Mouse (Mus musculus): ENCODE measurements around the gene Fbxl22. TPM values are rescaled to one million over a fixed set of nuclear protein-coding genes. Genes with fewer than 3 reads are reported as not detected.

Gene Fbxl22
- polyA plus RNA-seq, 1 experiment from 2014 or later, result 27.1 TPM

- H3K9me3 ChIP-seq (replicated peaks; ENCODE audit: control insufficient read depth, low read length), result no peaks in the 10 kb centered on the region
- H3K4me3 ChIP-seq (replicated peaks; ENCODE audit: low read length), result no peak overlapping the region
- H3K4me1 ChIP-seq (ENCODE audit: control insufficient read depth, insufficient read depth, low read length), result no peaks in the 10 kb centered on the region
- H3K27me3 ChIP-seq (ENCODE audit: control insufficient read depth, insufficient read depth, low read length), result no peaks in the 10 kb centered on the region
- ATAC-seq (ENCODE audit: insufficient read depth, low FRiP score), result no peak
- no peak overlapping the region for H3K4me2 ChIP-seq (ENCODE audit: low read depth, low read length)
- peaks cover 11% of the 10 kb centered on the region; the same call in 1 of the 2 replicates for H3K36me3 ChIP-seq (ENCODE audit: control insufficient read depth, insufficient read depth, low read length)
- no peak overlapping the region for H3K27ac ChIP-seq (ENCODE audit: low read length)
- WGBS, result 90% methylated on average over 13 of the region's 13 CpGs
- no peak overlapping the region for H3K9ac ChIP-seq (ENCODE audit: low read length)
Observed at GRCm38 (mm10) chr9:66504518-66504917, 9.9 kb downstream of the Fbxl22 start.

GRCm38 (mm10) chr9:66503879-66504411 is 10.4 kb downstream of the Fbxl22 start:
- ATAC-seq (ENCODE audit: insufficient read depth, low FRiP score), result no peak
- Histone ChIP-seq H3K4me3 (replicated peaks; ENCODE audit: low read length) (no peak overlapping the region), H3K4me1 (ENCODE audit: control insufficient read depth, insufficient read depth, low read length) (no peaks in the 10 kb centered on the region), H3K36me3 (ENCODE audit: control insufficient read depth, insufficient read depth, low read length) (peaks cover 11% of the 10 kb centered on the region; the same call in 1 of the 2 replicates), H3K9ac (ENCODE audit: low read length) (no peak overlapping the region), H3K27me3 (ENCODE audit: control insufficient read depth, insufficient read depth, low read length) (no peaks in the 10 kb centered on the region), H3K27ac (ENCODE audit: low read length) (no peak overlapping the region), H3K4me2 (ENCODE audit: low read depth, low read length) (no peak overlapping the region), H3K9me3 (replicated peaks; ENCODE audit: control insufficient read depth, low read length) (no peaks in the 10 kb centered on the region)
- 79% methylated on average over 4 of the region's 4 CpGs for WGBS

- Histone ChIP-seq H3K4me3 (replicated peaks; ENCODE audit: low read length) (no peak overlapping the region), H3K9me3 (replicated peaks; ENCODE audit: control insufficient read depth, low read length) (no peaks in the 10 kb centered on the region), H3K27me3 (ENCODE audit: control insufficient read depth, insufficient read depth, low read length) (no peaks in the 10 kb centered on the region), H3K27ac (ENCODE audit: low read length) (no peak overlapping the region), H3K9ac (ENCODE audit: low read length) (no peak overlapping the region), H3K4me1 (ENCODE audit: control insufficient read depth, insufficient read depth, low read length) (no peaks in the 10 kb centered on the region), H3K4me2 (ENCODE audit: low read depth, low read length) (no peak overlapping the region), H3K36me3 (ENCODE audit: control insufficient read depth, insufficient read depth, low read length) (peaks cover 7% of the 10 kb centered on the region)
- no peak for ATAC-seq (ENCODE audit: insufficient read depth, low FRiP score)
- 56% methylated on average over 2 of the region's 2 CpGs for WGBS
Observed at GRCm38 (mm10) chr9:66501248-66501647, 13.1 kb downstream of the Fbxl22 start.

- Histone ChIP-seq H3K9me3 (replicated peaks; ENCODE audit: control insufficient read depth, low read length) (no peaks in the 10 kb centered on the region; the same call in 1 of the 2 replicates), H3K4me2 (ENCODE audit: low read depth, low read length) (no peak overlapping the region), H3K27me3 (ENCODE audit: control insufficient read depth, insufficient read depth, low read length) (no peaks in the 10 kb centered on the region), H3K27ac (ENCODE audit: low read length) (no peak overlapping the region), H3K36me3 (ENCODE audit: control insufficient read depth, insufficient read depth, low read length) (peaks cover 15% of the 10 kb centered on the region), H3K4me3 (replicated peaks; ENCODE audit: low read length) (no peak overlapping the region), H3K4me1 (ENCODE audit: control insufficient read depth, insufficient read depth, low read length) (no peaks in the 10 kb centered on the region), H3K9ac (ENCODE audit: low read length) (no peak overlapping the region)
- ATAC-seq (ENCODE audit: insufficient read depth, low FRiP score), result no peak
Observed at GRCm38 (mm10) chr9:66493992-66494391, 20.4 kb downstream of the Fbxl22 start.

- H3K27ac ChIP-seq (ENCODE audit: low read length), result no peak overlapping the region
- WGBS, result 97% methylated on average over 1 of the region's 1 CpGs
- no peaks in the 10 kb centered on the region; the same call in 1 of the 2 replicates for H3K9me3 ChIP-seq (replicated peaks; ENCODE audit: control insufficient read depth, low read length)
- H3K4me1 ChIP-seq (ENCODE audit: control insufficient read depth, insufficient read depth, low read length), result no peaks in the 10 kb centered on the region
- no peaks in the 10 kb centered on the region for H3K27me3 ChIP-seq (ENCODE audit: control insufficient read depth, insufficient read depth, low read length)
- H3K9ac ChIP-seq (ENCODE audit: low read length), result no peak overlapping the region
- H3K36me3 ChIP-seq (ENCODE audit: control insufficient read depth, insufficient read depth, low read length), result peaks cover 19% of the 10 kb centered on the region
- no peak overlapping the region for H3K4me2 ChIP-seq (ENCODE audit: low read depth, low read length)
- ATAC-seq (ENCODE audit: insufficient read depth, low FRiP score), result no peak
- no peak overlapping the region for H3K4me3 ChIP-seq (replicated peaks; ENCODE audit: low read length)
Observed at GRCm38 (mm10) chr9:66492361-66492760, 22.0 kb downstream of the Fbxl22 start.

- Histone ChIP-seq H3K9me3 (replicated peaks; ENCODE audit: control insufficient read depth, low read length) (no peaks in the 10 kb centered on the region; the same call in 1 of the 2 replicates), H3K36me3 (ENCODE audit: control insufficient read depth, insufficient read depth, low read length) (peaks cover 24% of the 10 kb centered on the region), H3K27me3 (ENCODE audit: control insufficient read depth, insufficient read depth, low read length) (no peaks in the 10 kb centered on the region), H3K4me1 (ENCODE audit: control insufficient read depth, insufficient read depth, low read length) (no peaks in the 10 kb centered on the region), H3K9ac (ENCODE audit: low read length) (no peak overlapping the region), H3K27ac (ENCODE audit: low read length) (no peak overlapping the region), H3K4me2 (ENCODE audit: low read depth, low read length) (no peak overlapping the region), H3K4me3 (replicated peaks; ENCODE audit: low read length) (no peak overlapping the region)
- ATAC-seq (ENCODE audit: insufficient read depth, low FRiP score), result no peak
Observed at GRCm38 (mm10) chr9:66488786-66489185, 25.6 kb downstream of the Fbxl22 start.

GRCm38 (mm10) chr9:66483429-66483828 is 31.0 kb downstream of the Fbxl22 start:
- Histone ChIP-seq H3K36me3 (ENCODE audit: control insufficient read depth, insufficient read depth, low read length) (peaks cover 25% of the 10 kb centered on the region), H3K4me2 (ENCODE audit: low read depth, low read length) (no peak overlapping the region), H3K9ac (ENCODE audit: low read length) (no peak overlapping the region), H3K27me3 (ENCODE audit: control insufficient read depth, insufficient read depth, low read length) (no peaks in the 10 kb centered on the region), H3K4me1 (ENCODE audit: control insufficient read depth, insufficient read depth, low read length) (no peaks in the 10 kb centered on the region), H3K9me3 (replicated peaks; ENCODE audit: control insufficient read depth, low read length) (no peaks in the 10 kb centered on the region), H3K27ac (ENCODE audit: low read length) (no peak overlapping the region), H3K4me3 (replicated peaks; ENCODE audit: low read length) (no peak overlapping the region)
- WGBS, result 84% methylated on average over 3 of the region's 3 CpGs
- ATAC-seq (ENCODE audit: insufficient read depth, low FRiP score), result no peak

GRCm38 (mm10) chr9:66477785-66478184 is 36.6 kb downstream of the Fbxl22 start:
- H3K4me3 ChIP-seq (replicated peaks; ENCODE audit: low read length), result no peak overlapping the region
- H3K36me3 ChIP-seq (ENCODE audit: control insufficient read depth, insufficient read depth, low read length), result peaks cover 17% of the 10 kb centered on the region
- no peak overlapping the region for H3K9ac ChIP-seq (ENCODE audit: low read length)
- no peak overlapping the region for H3K4me2 ChIP-seq (ENCODE audit: low read depth, low read length)
- no peaks in the 10 kb centered on the region for H3K27me3 ChIP-seq (ENCODE audit: control insufficient read depth, insufficient read depth, low read length)
- H3K9me3 ChIP-seq (replicated peaks; ENCODE audit: control insufficient read depth, low read length), result no peaks in the 10 kb centered on the region
- H3K27ac ChIP-seq (ENCODE audit: low read length), result no peak overlapping the region
- H3K4me1 ChIP-seq (ENCODE audit: control insufficient read depth, insufficient read depth, low read length), result no peaks in the 10 kb centered on the region
- no peak for ATAC-seq (ENCODE audit: insufficient read depth, low FRiP score)
- 71% methylated on average over 2 of the region's 2 CpGs for WGBS

- Histone ChIP-seq H3K27me3 (ENCODE audit: control insufficient read depth, insufficient read depth, low read length) (no peaks in the 10 kb centered on the region), H3K4me3 (replicated peaks; ENCODE audit: low read length) (no peak overlapping the region), H3K27ac (ENCODE audit: low read length) (no peak overlapping the region), H3K9ac (ENCODE audit: low read length) (no peak overlapping the region), H3K36me3 (ENCODE audit: control insufficient read depth, insufficient read depth, low read length) (no peaks in the 10 kb centered on the region; the same call in 1 of the 2 replicates), H3K4me2 (ENCODE audit: low read depth, low read length) (no peak overlapping the region), H3K4me1 (ENCODE audit: control insufficient read depth, insufficient read depth, low read length) (no peaks in the 10 kb centered on the region), H3K9me3 (replicated peaks; ENCODE audit: control insufficient read depth, low read length) (no peaks in the 10 kb centered on the region)
- ATAC-seq (ENCODE audit: insufficient read depth, low FRiP score), result no peak
- WGBS, result 55% methylated on average over 4 of the region's 4 CpGs
Observed at GRCm38 (mm10) chr9:66465087-66465486, 49.3 kb downstream of the Fbxl22 start.
